Mouse (Mus musculus): Measurements from ENCODE around the gene Dmrt1.

- no peak for TF ChIP-seq GATA1 (IDR thresholded peaks at IDR 0.05; ENCODE audit: borderline replicate concordance, low read length)
- TF ChIP-seq FLI1 (IDR thresholded peaks at IDR 0.05; ENCODE audit: low read length): no peak
Measured at GRCm38 (mm10) chr19:25564430-25564829, 59.0 kb downstream of the Dmrt1 start.
